Mouse (Mus musculus): ENCODE measurements around the gene Cgnl1.

Gene Cgnl1

DNA sequence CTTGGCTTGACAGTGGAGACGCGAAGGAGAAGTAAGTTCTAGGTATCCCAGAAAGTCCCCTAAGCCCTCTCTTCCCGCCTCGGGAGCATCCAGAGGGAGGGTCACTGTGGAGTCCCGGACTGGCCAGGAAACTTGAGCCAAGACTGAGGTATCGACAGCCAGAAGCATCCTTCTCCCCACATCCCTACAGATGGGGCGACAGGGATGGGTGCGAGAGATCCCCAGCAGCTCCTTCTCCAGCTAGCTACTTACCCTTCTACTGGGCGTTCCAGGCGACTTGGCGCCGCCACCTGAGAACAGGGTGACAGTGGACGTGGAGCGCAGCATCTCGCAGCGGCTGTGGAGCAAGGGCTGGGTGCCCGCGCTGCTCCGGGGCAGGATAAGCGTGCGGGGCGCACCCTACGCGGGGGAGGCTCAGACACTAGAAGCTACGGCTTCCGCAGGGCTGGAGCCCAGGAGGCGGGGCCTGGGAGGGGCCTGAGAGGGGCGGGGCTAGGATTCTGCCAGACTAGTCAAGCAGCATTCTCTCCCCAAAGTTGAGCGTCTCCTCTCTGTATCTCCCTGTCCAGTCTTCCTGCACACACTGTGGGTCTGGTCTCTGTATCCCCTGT, 179.4 kb downstream of the Cgnl1 start, which contains the start of gene Myzap:
TSS of gene Myzap (minus strand) at position 423 of the 611 bp plus-strand sequence.
- in situ Hi-C loops (cut with MboI; ENCODE audit: low sequenced_read_pairs), result no loop called here

DNA sequence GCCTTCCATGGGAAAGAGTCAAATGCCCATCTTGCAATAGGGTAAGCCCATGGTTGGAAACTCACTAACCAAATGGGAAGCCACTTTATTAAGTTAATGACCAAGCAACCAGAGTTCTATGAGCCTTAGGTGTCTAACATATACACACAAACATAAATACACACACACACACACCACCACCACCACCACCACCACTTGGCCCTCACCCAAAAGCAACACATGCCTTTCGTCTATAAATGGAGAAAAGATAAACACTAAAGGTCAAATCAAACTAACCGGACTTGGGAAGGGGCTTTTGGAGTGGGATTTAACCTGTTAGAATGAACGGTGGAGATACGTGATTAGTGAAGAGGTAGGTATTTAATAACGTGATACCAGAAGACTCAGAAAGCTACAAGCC, 180.3 kb downstream of the Cgnl1 start:
- in situ Hi-C loops (cut with MboI; ENCODE audit: low sequenced_read_pairs), result no loop called here

DNA sequence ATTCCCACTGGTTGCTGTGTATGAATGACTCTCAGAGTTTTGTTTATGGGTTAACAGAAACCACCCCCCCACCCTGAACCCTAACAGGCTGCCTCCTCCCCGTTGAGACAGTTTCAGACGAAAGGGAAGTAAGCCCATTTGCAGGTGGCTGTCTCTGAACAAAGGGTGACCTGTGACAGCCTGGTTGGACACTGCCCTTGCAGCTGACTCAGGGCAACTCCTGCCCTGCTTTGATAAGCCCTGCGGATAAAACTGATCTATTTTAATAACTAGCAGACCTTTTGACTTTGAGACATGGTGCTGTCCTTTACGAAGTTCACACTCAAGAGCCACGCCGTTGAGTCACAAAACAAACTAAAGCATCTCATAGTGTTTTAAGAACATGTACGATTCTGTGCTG, 181.6 kb downstream of the Cgnl1 start:
- in situ Hi-C loops (cut with MboI; ENCODE audit: low sequenced_read_pairs), result no loop called here

DNA sequence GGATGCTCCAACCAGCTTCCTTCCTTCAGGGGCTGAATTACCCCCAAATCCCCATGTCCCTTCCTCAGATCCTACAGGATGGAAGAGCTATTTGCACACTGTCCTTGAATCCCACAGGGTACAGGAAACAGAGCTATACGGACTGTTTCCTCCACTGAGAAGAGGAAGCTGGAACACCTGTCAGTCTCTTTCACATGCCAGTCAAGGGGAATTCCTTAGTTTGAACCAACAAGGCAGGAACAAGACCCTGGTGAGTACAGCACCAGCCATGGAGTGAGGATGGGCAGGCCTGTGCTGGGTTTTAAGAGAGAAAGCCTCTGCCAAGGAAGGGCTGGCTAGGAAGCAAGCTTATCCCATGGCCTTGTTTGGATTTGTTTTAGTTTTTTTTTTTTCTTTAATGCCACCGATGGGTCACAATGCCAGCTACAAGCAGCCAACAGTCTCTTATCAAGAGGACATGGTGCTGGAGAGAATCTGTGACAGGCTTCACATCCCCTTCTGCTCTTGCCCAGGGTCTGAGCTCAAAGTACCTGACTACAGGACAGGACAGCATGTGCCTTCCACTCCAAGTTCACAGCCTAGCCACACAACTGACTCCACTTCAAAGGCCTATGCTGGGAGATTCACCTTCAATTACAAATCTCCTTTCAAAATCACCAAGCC, 182.3 kb downstream of the Cgnl1 start:
- in situ Hi-C loops (cut with MboI; ENCODE audit: low sequenced_read_pairs), result no loop called here

DNA sequence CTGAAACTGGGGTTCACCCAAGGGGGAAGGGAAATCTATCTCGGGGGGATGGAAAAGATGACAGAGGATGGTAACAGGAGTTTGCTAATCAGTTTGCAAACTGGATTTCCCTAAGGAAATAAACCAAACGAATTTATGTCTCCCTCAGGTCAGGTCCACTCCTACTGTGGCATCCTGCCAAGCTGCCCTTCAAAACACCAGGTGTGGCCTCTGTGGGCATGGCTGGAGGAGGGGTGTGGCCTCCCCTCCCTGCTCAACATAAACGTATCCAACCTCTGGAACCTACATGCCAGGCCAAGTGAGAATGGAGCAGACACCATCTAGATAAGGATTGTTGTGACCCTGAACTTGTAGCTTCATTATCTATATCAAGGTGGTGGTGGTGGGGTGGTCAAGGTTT, 185.0 kb downstream of the Cgnl1 start:
- in situ Hi-C loops (cut with MboI; ENCODE audit: low sequenced_read_pairs), result no loop called here

DNA sequence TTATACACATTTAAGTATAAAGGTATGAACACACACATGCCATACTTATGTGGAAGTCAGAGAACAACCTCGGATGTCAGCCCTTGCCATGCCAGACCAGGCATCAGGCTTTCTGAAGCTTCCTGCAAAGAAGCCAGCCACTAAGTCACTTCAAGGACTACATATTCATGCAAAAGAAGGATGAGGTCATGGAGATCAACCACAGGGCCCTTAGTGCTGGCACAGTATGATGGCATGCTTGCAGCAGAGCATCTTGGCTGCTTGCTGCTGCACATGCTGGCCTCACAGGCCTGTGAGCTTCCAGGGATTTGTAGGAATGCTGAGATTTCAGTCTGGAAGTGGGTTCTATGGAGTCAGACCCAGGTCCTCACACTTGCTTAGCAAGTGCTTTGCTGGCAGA, 188.6 kb downstream of the Cgnl1 start:
- in situ Hi-C loops (cut with MboI; ENCODE audit: low sequenced_read_pairs), result no loop called here

DNA sequence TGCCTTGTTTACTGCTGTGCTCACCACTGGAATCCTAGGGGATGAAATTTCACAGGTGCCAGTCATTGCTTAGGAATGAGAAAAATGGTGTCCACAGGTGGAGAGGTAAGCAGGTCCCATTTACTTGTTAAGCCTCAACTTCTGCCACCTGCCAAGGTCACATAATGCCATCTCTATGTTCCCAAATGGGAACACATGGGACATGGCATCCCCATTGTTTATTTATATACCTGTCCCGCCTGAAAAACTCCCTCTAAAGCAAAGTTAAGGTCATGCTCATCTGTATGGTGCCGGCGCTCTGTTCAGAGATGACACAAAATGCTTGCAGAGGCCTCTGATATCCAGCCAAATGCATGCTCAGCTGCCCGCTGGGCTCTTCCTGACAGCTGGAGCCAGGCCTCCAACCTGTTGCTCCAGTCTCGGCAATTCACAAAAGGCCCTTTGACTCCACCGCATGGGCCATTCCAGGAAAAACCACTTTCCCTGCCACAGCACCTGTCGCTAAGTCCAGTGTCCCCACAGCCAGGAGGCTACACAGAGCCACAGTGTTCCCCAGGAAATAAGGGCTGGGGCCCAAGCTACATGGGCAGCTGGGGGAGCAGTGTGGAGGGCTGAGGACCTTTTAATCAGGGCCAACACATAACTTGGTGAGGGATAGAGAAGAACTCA, 192.4 kb downstream of the Cgnl1 start:
- in situ Hi-C loops (cut with MboI; ENCODE audit: low sequenced_read_pairs), result no loop called here

Measured in CH12F3 (cell line).